Mouse (Mus musculus) right cerebral cortex, adult 2 months (tissue): ENCODE data around the gene 2610528A11Rik.
A peak's percentile ranks its signal among the peaks of the same experiment; 100 is the strongest.

ENCODE experiments used
- DNase-seq, 2 experiments: peaks; one replicate each; pipeline ENCODE4 v3.0.0; 2021 to 2022; ENCODE audit warnings: low spot score in 2 of 2

Gene 2610528A11Rik

GRCm38 (mm10) chr14:37094436-37094835 lies 19.4 kb downstream of the 2610528A11Rik start:
- DNase-seq: no peak

GRCm38 (mm10) chr14:37083755-37084154 lies 30.1 kb downstream of the 2610528A11Rik start:
- no peak for DNase-seq

DNA sequence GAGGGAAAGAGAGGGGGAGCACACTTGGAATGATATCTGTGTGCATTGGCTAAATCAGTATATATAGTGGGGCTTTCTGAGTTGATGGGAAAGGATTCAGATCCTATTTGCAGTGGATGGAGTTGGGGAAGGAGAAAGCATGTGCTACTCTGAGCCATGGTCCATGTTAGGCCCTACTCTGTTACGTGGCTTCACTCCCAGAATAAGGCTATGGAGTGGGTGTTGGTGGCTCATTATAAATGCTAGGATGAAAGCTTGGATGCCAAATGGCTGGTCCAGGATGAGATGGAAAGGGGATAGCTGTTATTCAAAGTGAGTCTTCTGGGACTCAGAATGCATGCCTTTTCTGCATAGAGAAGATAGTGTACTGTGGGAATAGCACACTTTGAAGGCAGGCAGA lies 33.1 kb downstream of the 2610528A11Rik start:
- DNase-seq: no peak

DNA sequence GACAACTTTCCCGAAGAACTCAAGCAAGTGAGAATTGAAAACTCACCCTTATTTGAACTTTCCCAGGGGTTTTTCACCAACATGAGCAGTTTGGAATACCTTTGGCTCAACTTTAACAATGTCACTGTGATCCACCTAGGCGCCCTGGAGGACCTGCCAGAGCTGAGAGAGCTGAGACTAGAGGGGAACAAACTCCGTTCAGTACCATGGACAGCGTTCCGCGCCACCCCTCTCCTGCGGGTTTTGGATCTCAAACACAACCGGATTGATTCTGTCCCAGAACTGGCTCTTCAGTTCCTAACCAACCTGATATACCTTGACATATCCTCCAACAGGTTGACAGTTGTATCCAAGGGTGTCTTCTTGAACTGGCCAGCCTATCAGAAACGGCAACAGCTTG lies 45.3 kb downstream of the 2610528A11Rik start:
- no peak for DNase-seq

DNA sequence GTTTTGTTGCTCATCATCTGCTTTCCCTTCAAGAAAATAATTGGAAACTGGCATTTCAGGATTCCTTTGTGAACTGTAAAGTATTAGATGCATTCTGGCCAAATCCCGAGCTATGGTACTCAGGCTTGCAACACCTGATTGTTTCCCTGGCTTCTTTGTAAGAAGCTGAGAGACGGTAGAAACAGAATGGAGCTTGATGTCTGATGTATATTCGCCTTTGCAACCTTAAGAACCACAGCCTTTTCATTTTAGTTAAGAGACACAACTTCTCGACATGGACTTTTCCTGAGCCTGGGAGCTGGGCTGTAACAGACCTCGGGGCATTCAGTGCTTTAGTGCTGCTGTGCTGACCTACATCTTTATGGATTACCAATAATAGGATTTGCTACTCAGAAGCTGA lies 46.2 kb downstream of the 2610528A11Rik start, which contains the start of gene Lrit2:
TSS of gene Lrit2 (plus strand) at position 301 of the 400 bp plus-strand sequence.
- no peak for DNase-seq

DNA sequence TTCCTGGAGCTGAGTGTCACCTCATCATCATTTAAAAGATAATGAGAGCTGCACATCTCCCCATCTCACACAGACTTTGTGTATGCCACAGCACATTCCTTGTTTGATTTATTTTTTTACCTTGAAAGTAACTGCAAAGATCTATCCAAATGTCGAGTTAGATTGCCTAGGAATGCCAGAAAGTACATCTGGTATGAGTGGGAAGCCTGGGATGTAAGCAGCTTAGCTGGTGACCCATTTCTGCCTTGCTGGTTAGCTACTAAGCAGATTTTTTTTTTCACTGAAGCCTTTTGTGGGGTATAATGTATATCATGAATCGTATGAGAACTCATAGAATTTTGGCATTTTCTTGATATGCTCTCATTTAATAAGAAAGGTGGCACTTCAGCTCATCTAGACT lies 47.2 kb downstream of the 2610528A11Rik start:
- peak; percentile 23 to 26 for DNase-seq

DNA sequence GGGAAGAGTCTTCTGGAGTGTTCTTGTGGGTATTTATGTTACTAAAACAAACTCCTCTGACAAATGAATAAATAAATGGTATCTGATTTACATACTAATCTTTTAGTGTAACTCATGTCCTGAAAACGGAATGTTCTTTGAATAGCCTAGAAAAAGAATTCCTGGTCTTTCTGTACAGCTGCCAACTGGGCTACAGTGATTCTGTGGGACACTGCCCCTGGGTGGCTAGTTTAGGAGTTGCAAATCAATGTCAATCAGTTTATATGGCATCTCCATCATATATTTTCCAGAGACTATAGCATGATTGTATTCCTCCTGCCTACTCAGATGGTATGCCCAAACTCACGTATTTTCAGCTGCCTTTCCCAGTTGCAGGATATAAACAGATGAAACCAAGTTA lies 49.0 kb downstream of the 2610528A11Rik start:
- DNase-seq: no peak
